Mouse (Mus musculus) limb, embryonic 14.5 days (tissue): Measurements from ENCODE around the gene Zfp599. TPM values are rescaled to one million over a fixed set of nuclear protein-coding genes. Genes with fewer than 3 reads are reported as not detected.

Experiments used
- ATAC-seq: fragments of 200-750 bp; cut with Nextera tagmentation; 2 replicates; pipeline ENCODE4 v1.8.0; 2017; ENCODE audit warnings: low read depth, moderate number of reproducible peaks, moderate TSS enrichment; ENCODE audit not compliant: low FRiP score
- DNase-seq: peaks from one replicate; pipeline ENCODE4 v3.0.0-alpha.2; 2015; ENCODE audit warnings: low spot score
- H3K27ac ChIP-seq: fragments of 300-500 bp; sonication (generic); replicated peaks from 2 replicates; pipeline ENCODE4 v1.5.1; 2014; ENCODE audit warnings: low read depth, mild to moderate bottlenecking, low read length, moderate library complexity, mixed read lengths
- H3K27me3 ChIP-seq: fragments of 300-500 bp; sonication (generic); 2 replicates; pipeline ENCODE4 v1.6.1; 2014; ENCODE audit warnings: low read length, mixed read lengths; ENCODE audit not compliant: control insufficient read depth, insufficient read depth
- H3K36me3 ChIP-seq: fragments of 300-500 bp; sonication (generic); 2 replicates; pipeline ENCODE4 v1.6.1; 2014; ENCODE audit warnings: mild to moderate bottlenecking, low read length, moderate library complexity, mixed read lengths; ENCODE audit not compliant: control insufficient read depth, insufficient read depth
- H3K4me1 ChIP-seq: fragments of 300-500 bp; sonication (generic); 2 replicates; pipeline ENCODE4 v1.6.1; 2014; ENCODE audit warnings: antibody characterized with exemption, low read length, mixed read lengths; ENCODE audit not compliant: control insufficient read depth, insufficient read depth
- H3K4me2 ChIP-seq: fragments of 300-500 bp; sonication (generic); replicated peaks from 2 replicates; pipeline ENCODE4 v1.6.1; 2014; ENCODE audit warnings: low read depth, mild to moderate bottlenecking, low read length, moderate library complexity; ENCODE audit not compliant: severe bottlenecking
- H3K4me3 ChIP-seq: fragments of 300-500 bp; sonication (generic); replicated peaks from 2 replicates; pipeline ENCODE4 v1.5.1; 2014; ENCODE audit warnings: low read length
- H3K9ac ChIP-seq: fragments of 300-500 bp; sonication (generic); 2 replicates; pipeline ENCODE4 v1.6.1; 2014; ENCODE audit warnings: mild to moderate bottlenecking, low read depth, low read length, moderate library complexity; ENCODE audit not compliant: severe bottlenecking
- H3K9me3 ChIP-seq: fragments of 300-500 bp; sonication (generic); 2 replicates; pipeline ENCODE4 v1.6.1; 2016; ENCODE audit warnings: low read length; ENCODE audit not compliant: control insufficient read depth
- POLR2A ChIP-seq: fragments of 200-500 bp; IDR thresholded peaks from 2 replicates; pipeline ENCODE4 v1.8.0; 2012; ENCODE audit warnings: inconsistent platforms, mild to moderate bottlenecking, moderate library complexity, borderline replicate concordance; ENCODE audit not compliant: insufficient read depth, insufficient read length; ENCODE audit errors: extremely low read depth
- WGBS: fragments of 180-500 bp; shearing (Covaris S2); extraction: QIAGEN DNeasy Blood & Tissue Kit; methylation state at CpG from one replicate; pipeline ENCODE4 v1.1.7; 2014; 5-methylcytosine and 5-hydroxymethylcytosine counted together
- polyA plus RNA-seq, 2 experiments: library from polyadenylated mRNA; depleted of rRNA in 1 of 2; stranded (reverse) in 1 of 2; unstranded in 1 of 2; fragments of >200 nt; fragmentation: Nextera tagmentation in 1 of 2; extraction: Ambion mirVana in 1 of 2; gene quantifications; 2 replicates each; pipeline versions ENCODE4 v1.2.1 to v1.2.3; 2012 to 2014

The Zfp599 gene
- polyA plus RNA-seq, 2 experiments: 2.6 to 6.4 TPM

GRCm38 (mm10) chr9:22278733-22279132 lies 19.0 kb upstream of the Zfp599 start:
- DNase-seq (no peak), ATAC-seq (no peak)
- H3K27ac ChIP-seq: no peak overlapping the region
- 98% methylated on average over 4 of the region's 4 CpGs for WGBS
- no peaks in the 10 kb centered on the region for H3K4me1 ChIP-seq
- peaks cover 68% of the 10 kb centered on the region for H3K9me3 ChIP-seq
- no peak for TF ChIP-seq POLR2A
- H3K27me3 ChIP-seq: no peaks in the 10 kb centered on the region
- H3K4me3 ChIP-seq: no peak overlapping the region
- H3K36me3 ChIP-seq: peaks cover 77% of the 10 kb centered on the region
- H3K4me2 ChIP-seq: no peak overlapping the region
- no peak overlapping the region for H3K9ac ChIP-seq

GRCm38 (mm10) chr9:22268886-22269285 lies 9.2 kb upstream of the Zfp599 start:
- Histone ChIP-seq H3K27me3 (no peaks in the 10 kb centered on the region), H3K27ac (no peak overlapping the region), H3K9ac (no peak overlapping the region), H3K4me2 (no peak overlapping the region), H3K4me1 (no peaks in the 10 kb centered on the region), H3K9me3 (0 out of 2 replicates have a peak, but pooled peaks cover 9% of the 10 kb centered on the region), H3K36me3 (0 out of 2 replicates have a peak, but pooled peaks cover 3% of the 10 kb centered on the region), H3K4me3 (no peak overlapping the region)
- no peak for TF ChIP-seq POLR2A
- WGBS: 92% methylated on average over 1 of the region's 1 CpGs
- ATAC-seq (no peak), DNase-seq (no peak)

- no peak overlapping the region for H3K4me3 ChIP-seq
- no peaks in the 10 kb centered on the region for H3K36me3 ChIP-seq
- DNase-seq (no peak), ATAC-seq (no peak)
- TF ChIP-seq POLR2A: no peak
- 91% methylated on average over 10 of the region's 10 CpGs for WGBS
- 0 out of 2 replicates have a peak, but pooled peaks cover under 1% of the 10 kb centered on the region for H3K9me3 ChIP-seq
- no peaks in the 10 kb centered on the region for H3K4me1 ChIP-seq
- H3K27me3 ChIP-seq: no peaks in the 10 kb centered on the region
- no peak overlapping the region for H3K4me2 ChIP-seq
- no peak overlapping the region for H3K27ac ChIP-seq
- H3K9ac ChIP-seq: no peak overlapping the region
Observed at GRCm38 (mm10) chr9:22262611-22263010, 2.9 kb upstream of the Zfp599 start.

- Histone ChIP-seq H3K4me3 (no peak overlapping the region), H3K9me3 (no peaks in the 10 kb centered on the region), H3K4me1 (no peaks in the 10 kb centered on the region), H3K36me3 (peaks cover 8% of the 10 kb centered on the region), H3K4me2 (no peak overlapping the region), H3K27me3 (no peaks in the 10 kb centered on the region), H3K27ac (no peak overlapping the region), H3K9ac (no peak overlapping the region)
- no peak for DNase-seq
- no peak for ATAC-seq
- 85% methylated on average over 1 of the region's 1 CpGs for WGBS
- TF ChIP-seq POLR2A: no peak
Observed at GRCm38 (mm10) chr9:22261594-22261993, 1.9 kb upstream of the Zfp599 start.

GRCm38 (mm10) chr9:22260092-22260422 lies 362 bp upstream of the Zfp599 start:
- Histone ChIP-seq H3K4me1 (no peaks in the 10 kb centered on the region), H3K4me2 (peak overlapping the region; percentile 63), H3K27me3 (no peaks in the 10 kb centered on the region), H3K9me3 (peaks cover 10% of the 10 kb centered on the region), H3K36me3 (peaks cover 23% of the 10 kb centered on the region), H3K4me3 (peak overlapping the region; percentile 68), H3K27ac (no peak overlapping the region), H3K9ac (no peak overlapping the region)
- WGBS: 24% methylated on average over 3 of the region's 3 CpGs
- TF ChIP-seq POLR2A: no peak
- no peak for ATAC-seq
- DNase-seq: no peak

GRCm38 (mm10) chr9:22258784-22259183 lies 911 bp downstream of the Zfp599 start:
- TF ChIP-seq POLR2A: no peak
- Histone ChIP-seq H3K4me2 (peak overlapping the region; percentile 63), H3K27ac (no peak overlapping the region), H3K4me3 (peak overlapping the region; percentile 68), H3K9ac (peak overlapping the region; percentile 83), H3K36me3 (peaks cover 31% of the 10 kb centered on the region), H3K27me3 (no peaks in the 10 kb centered on the region), H3K9me3 (peaks cover 16% of the 10 kb centered on the region), H3K4me1 (no peaks in the 10 kb centered on the region)
- 79% methylated on average over 8 of the region's 8 CpGs for WGBS
- ATAC-seq: no peak
- no peak for DNase-seq
